Mouse (Mus musculus) neural tube, embryonic 12.5 days (tissue): ENCODE data around the gene Med25. TPM values are rescaled to one million over a fixed set of nuclear protein-coding genes. Genes with fewer than 3 reads are reported as not detected.

Experiments
- ATAC-seq: fragments of 200-750 bp; cut with Nextera tagmentation; 2 replicates; pipeline ENCODE4 v1.8.0; 2017; ENCODE audit warnings: low read depth, mild to moderate bottlenecking, moderate TSS enrichment, moderate library complexity; ENCODE audit not compliant: low FRiP score
- H3K27ac ChIP-seq: fragments of 300-500 bp; sonication (generic); 2 replicates; pipeline ENCODE4 v1.5.1; 2016
- H3K27me3 ChIP-seq: fragments of 300-500 bp; sonication (generic); replicated peaks from 2 replicates; pipeline ENCODE4 v1.6.1; 2016; ENCODE audit warnings: mild to moderate bottlenecking
- H3K36me3 ChIP-seq: fragments of 300-500 bp; sonication (generic); 2 replicates; pipeline ENCODE4 v1.6.1; 2016; ENCODE audit warnings: mild to moderate bottlenecking
- H3K4me1 ChIP-seq: fragments of 300-500 bp; sonication (generic); 2 replicates; pipeline ENCODE4 v1.6.1; 2016
- H3K4me2 ChIP-seq: fragments of 300-500 bp; sonication (generic); replicated peaks from 2 replicates; pipeline ENCODE4 v1.6.1; 2016; ENCODE audit warnings: mild to moderate bottlenecking
- H3K4me3 ChIP-seq: fragments of 300-500 bp; sonication (generic); 2 replicates; pipeline ENCODE4 v1.5.1; 2016
- H3K9ac ChIP-seq: fragments of 300-500 bp; sonication (generic); 2 replicates; pipeline ENCODE4 v1.6.1; 2016; ENCODE audit warnings: mild to moderate bottlenecking
- H3K9me3 ChIP-seq: fragments of 300-500 bp; sonication (generic); 2 replicates; pipeline ENCODE4 v1.6.1; 2016; ENCODE audit warnings: mild to moderate bottlenecking
- WGBS: fragments of 180-500 bp; shearing (Covaris S2); methylation state at CpG from one replicate; pipeline ENCODE4 v1.1.7; 2016; 5-methylcytosine and 5-hydroxymethylcytosine counted together
- polyA plus RNA-seq: library from polyadenylated mRNA; unstranded; fragments of >200 nt; fragmentation: Nextera tagmentation; extraction: Ambion mirVana; gene quantifications from 2 replicates; pipeline ENCODE4 v1.2.1, GENCODE M21; 2016

Gene Med25
- polyA plus RNA-seq, 1 experiment from 2014 or later, result 156 TPM

GRCm38 (mm10) chr7:44857905-44858304 lies 34.6 kb downstream of the Med25 start:
- H3K27me3 ChIP-seq, result no peaks in the 10 kb centered on the region
- 28% methylated on average over 8 of the region's 8 CpGs for WGBS
- peak overlapping the region; percentile 87 for H3K4me2 ChIP-seq
- no peak overlapping the region for H3K27ac ChIP-seq
- ATAC-seq, result no peak
- peaks cover 27% of the 10 kb centered on the region for H3K36me3 ChIP-seq
- peaks cover 46% of the 10 kb centered on the region for H3K4me1 ChIP-seq
- H3K9me3 ChIP-seq, result no peaks in the 10 kb centered on the region
- H3K9ac ChIP-seq, result peak overlapping the region; percentile 85
- H3K4me3 ChIP-seq, result peak overlapping the region; percentile 77

GRCm38 (mm10) chr7:44857042-44857552 lies 35.4 kb downstream of the Med25 start, which contains the start of gene Pnkp:
Pnkp (plus strand) TSS chr7:44857139.
- Histone ChIP-seq H3K9me3 (no peaks in the 10 kb centered on the region), H3K36me3 (peaks cover 24% of the 10 kb centered on the region), H3K27me3 (no peaks in the 10 kb centered on the region), H3K4me3 (peak within 1 kb of the TSS; percentile 77), H3K9ac (peak within 1 kb of the TSS; percentile 85), H3K4me2 (peak within 1 kb of the TSS; percentile 87), H3K27ac (peak within 1 kb of the TSS; percentile 82), H3K4me1 (peaks cover 49% of the 10 kb centered on the region)
- WGBS, result under 1% methylated on average over 32 of the region's 32 CpGs
- peak; percentile 10 for ATAC-seq

- no peak for ATAC-seq
- H3K4me2 ChIP-seq, result peak overlapping the region; percentile 87
- H3K9me3 ChIP-seq, result no peaks in the 10 kb centered on the region
- no peaks in the 10 kb centered on the region for H3K27me3 ChIP-seq
- WGBS, result 68% methylated on average over 9 of the region's 9 CpGs
- peak overlapping the region; percentile 85; the same call in 1 of the 2 replicates for H3K9ac ChIP-seq
- H3K4me1 ChIP-seq, result peaks cover 51% of the 10 kb centered on the region
- H3K4me3 ChIP-seq, result peak overlapping the region; percentile 77; the same call in 1 of the 2 replicates
- peaks cover 17% of the 10 kb centered on the region for H3K36me3 ChIP-seq
- peak overlapping the region; percentile 8; the same call in 1 of the 2 replicates for H3K27ac ChIP-seq
Observed at GRCm38 (mm10) chr7:44856265-44856916, 36.1 kb downstream of the Med25 start.

- ATAC-seq, result no peak
- Histone ChIP-seq H3K4me2 (peak overlapping the region; percentile 87), H3K4me3 (peak overlapping the region; percentile 47), H3K4me1 (peaks cover 63% of the 10 kb centered on the region), H3K27ac (peak overlapping the region; percentile 80), H3K9me3 (no peaks in the 10 kb centered on the region), H3K36me3 (peaks cover 15% of the 10 kb centered on the region; the same call in 1 of the 2 replicates), H3K9ac (peak overlapping the region; percentile 72; the same call in 1 of the 2 replicates), H3K27me3 (no peaks in the 10 kb centered on the region)
- whole genome bisulfite sequencing, result 38% methylated on average over 10 of the region's 10 CpGs
Observed at GRCm38 (mm10) chr7:44855036-44855435, 37.5 kb downstream of the Med25 start.

GRCm38 (mm10) chr7:44854356-44855031 lies 38.0 kb downstream of the Med25 start:
- H3K27ac ChIP-seq, result peak overlapping the region; percentile 80
- peaks cover 61% of the 10 kb centered on the region for H3K4me1 ChIP-seq
- peak; percentile 4; the same call in 1 of the 2 replicates for ATAC-seq
- peaks cover 10% of the 10 kb centered on the region; the same call in 1 of the 2 replicates for H3K36me3 ChIP-seq
- peak overlapping the region; percentile 47 for H3K4me3 ChIP-seq
- 2% methylated on average over 45 of the region's 45 CpGs for WGBS
- no peaks in the 10 kb centered on the region for H3K9me3 ChIP-seq
- H3K27me3 ChIP-seq, result no peaks in the 10 kb centered on the region
- peak overlapping the region; percentile 87 for H3K4me2 ChIP-seq
- peak overlapping the region; percentile 72 for H3K9ac ChIP-seq

GRCm38 (mm10) chr7:44853596-44854355 lies 38.7 kb downstream of the Med25 start:
- peaks cover 61% of the 10 kb centered on the region for H3K4me1 ChIP-seq
- no peak for ATAC-seq
- peak overlapping the region; percentile 72 for H3K9ac ChIP-seq
- H3K4me2 ChIP-seq, result peak overlapping the region; percentile 87
- peak overlapping the region; percentile 80 for H3K27ac ChIP-seq
- peak overlapping the region; percentile 47 for H3K4me3 ChIP-seq
- H3K27me3 ChIP-seq, result no peaks in the 10 kb centered on the region
- H3K36me3 ChIP-seq, result peaks cover 9% of the 10 kb centered on the region; the same call in 1 of the 2 replicates
- H3K9me3 ChIP-seq, result no peaks in the 10 kb centered on the region
- WGBS, result 32% methylated on average over 26 of the region's 26 CpGs

- H3K4me2 ChIP-seq, result peak overlapping the region; percentile 87; the same call in 1 of the 2 replicates
- no peak overlapping the region for H3K9ac ChIP-seq
- H3K4me3 ChIP-seq, result no peak overlapping the region
Observed at GRCm38 (mm10) chr7:44853065-44853464, 39.4 kb downstream of the Med25 start.

GRCm38 (mm10) chr7:44852259-44853027 lies 40.1 kb downstream of the Med25 start:
- no peak for ATAC-seq
- Histone ChIP-seq H3K27me3 (no peaks in the 10 kb centered on the region), H3K36me3 (peaks cover 9% of the 10 kb centered on the region; the same call in 1 of the 2 replicates), H3K4me1 (peaks cover 62% of the 10 kb centered on the region), H3K27ac (no peak overlapping the region), H3K4me3 (no peak overlapping the region), H3K9ac (no peak overlapping the region), H3K9me3 (no peaks in the 10 kb centered on the region), H3K4me2 (no peak overlapping the region; the same call in 1 of the 2 replicates)
- 92% methylated on average over 36 of the region's 36 CpGs for whole genome bisulfite sequencing

More at GRCm38 (mm10) chr7:44853065-44853464, 39.4 kb downstream of the Med25 start:
- Histone ChIP-seq H3K27ac (no peak overlapping the region), H3K4me1 (peaks cover 61% of the 10 kb centered on the region), H3K9me3 (no peaks in the 10 kb centered on the region), H3K27me3 (no peaks in the 10 kb centered on the region), H3K36me3 (peaks cover 9% of the 10 kb centered on the region; the same call in 1 of the 2 replicates)
- no peak for ATAC-seq
- WGBS, result 91% methylated on average over 2 of the region's 2 CpGs

GRCm38 (mm10) chr7:44851625-44852234 lies 40.8 kb downstream of the Med25 start:
- WGBS, result 91% methylated on average over 12 of the region's 12 CpGs
- H3K27me3 ChIP-seq, result no peaks in the 10 kb centered on the region
- no peaks in the 10 kb centered on the region for H3K9me3 ChIP-seq
- H3K9ac ChIP-seq, result no peak overlapping the region
- H3K4me1 ChIP-seq, result peaks cover 64% of the 10 kb centered on the region
- H3K36me3 ChIP-seq, result peaks cover 12% of the 10 kb centered on the region; the same call in 1 of the 2 replicates
- H3K4me2 ChIP-seq, result peak overlapping the region; percentile 88; the same call in 1 of the 2 replicates
- ATAC-seq, result no peak
- no peak overlapping the region for H3K4me3 ChIP-seq
- H3K27ac ChIP-seq, result no peak overlapping the region

- Histone ChIP-seq H3K4me1 (peaks cover 58% of the 10 kb centered on the region), H3K9ac (peak overlapping the region; percentile 83), H3K4me3 (peak overlapping the region; percentile 84), H3K27me3 (no peaks in the 10 kb centered on the region), H3K9me3 (no peaks in the 10 kb centered on the region), H3K27ac (no peak overlapping the region), H3K4me2 (peak overlapping the region; percentile 88), H3K36me3 (peaks cover 19% of the 10 kb centered on the region)
- ATAC-seq, result no peak
- WGBS, result 83% methylated on average over 8 of the region's 8 CpGs
Observed at GRCm38 (mm10) chr7:44850789-44851624, 41.5 kb downstream of the Med25 start.
